Comparison of ENCODE assay signal across 8 mouse cellular contexts in genomic region chr10:124349300-124349699, GRCm38 (mm10).
DNase-seq lines count a peak whose midpoint lies in the region; ATAC-seq and TF ChIP-seq lines count a peak whose summit lies in the region.

No protein-coding gene starts in this region.

- H3K36me3 ChIP-seq in lung, embryonic 14.5 days (ENCODE audit: insufficient read depth), result no peaks in the 10 kb centered on the region
- no peaks in the 10 kb centered on the region for H3K36me3 ChIP-seq in limb, embryonic 13.5 days

- no peaks in the 10 kb centered on the region for H3K4me1 ChIP-seq in lung, embryonic 14.5 days (ENCODE audit: insufficient read depth)
- peaks cover 3% of the 10 kb centered on the region for H3K4me1 ChIP-seq in limb, embryonic 13.5 days

- H3K9ac ChIP-seq in lung, embryonic 14.5 days, result no peak overlapping the region
- no peak overlapping the region for H3K9ac ChIP-seq in limb, embryonic 13.5 days

- DNase-seq in cerebellum, postnatal 10 days, result peak; percentile 65 to 70
- peak; percentile 92 for DNase-seq in lung, embryonic 14.5 days
- no peak for DNase-seq in lung, postnatal 25 days (ENCODE audit: low spot score)
- DNase-seq in forelimb bud, embryonic 11.5 days (ENCODE audit: low read depth, low spot score), result peak; percentile 13
- no peak for DNase-seq in layer of hippocampus, adult 9-10 months (ENCODE audit: low spot score)

- no peak for TF ChIP-seq CTCF in lung, embryonic 14.5 days (IDR thresholded peaks at IDR 0.05; ENCODE audit: low read depth)

- no peak overlapping the region for H3K4me3 ChIP-seq in lung, embryonic 14.5 days (ENCODE audit: low read depth, low read length)
- H3K4me3 ChIP-seq in limb, embryonic 13.5 days, result no peak overlapping the region

- WGBS in lung, embryonic 14.5 days, result 40% methylated on average over 2 of the region's 2 CpGs
- 33% methylated on average over 2 of the region's 2 CpGs for WGBS in limb, embryonic 13.5 days

- H3K9me3 ChIP-seq in lung, embryonic 14.5 days (ENCODE audit: low read depth, low read length), result no peaks in the 10 kb centered on the region
- no peaks in the 10 kb centered on the region for H3K9me3 ChIP-seq in limb, embryonic 13.5 days

- no peaks in the 10 kb centered on the region for H3K27me3 ChIP-seq in lung, embryonic 14.5 days (ENCODE audit: insufficient read depth, low read length)
- no peaks in the 10 kb centered on the region for H3K27me3 ChIP-seq in limb, embryonic 13.5 days

- ATAC-seq in cerebellum, adult (ENCODE audit: insufficient number of reproducible peaks, low FRiP score, low TSS enrichment), result no peak
- peak; percentile 94 for ATAC-seq in lung, embryonic 14.5 days (ENCODE audit: insufficient read depth)
- ATAC-seq in limb, embryonic 13.5 days (ENCODE audit: low FRiP score, low read depth), result peak; percentile 59
- no peak for ATAC-seq in inflammation-experienced regulatory T-cells, adult 6 months

- no peak overlapping the region for H3K4me2 ChIP-seq in lung, embryonic 14.5 days
- no peak overlapping the region for H3K4me2 ChIP-seq in limb, embryonic 13.5 days (replicated peaks)

- no peak overlapping the region for H3K27ac ChIP-seq in lung, embryonic 14.5 days (ENCODE audit: low read depth)
- no peak overlapping the region for H3K27ac ChIP-seq in limb, embryonic 13.5 days

Comparison
In these comparisons a context has a peak if more than half of its experiments do, and no peak if none do; other contexts are left out.
1. DNase-seq: peak in cerebellum, postnatal 10 days (2 of 2), lung, embryonic 14.5 days (single experiment) and forelimb bud, embryonic 11.5 days (single experiment); none in lung, postnatal 25 days (single experiment) and layer of hippocampus, adult 9-10 months (single experiment).
2. ATAC-seq: peak in lung, embryonic 14.5 days (single experiment) and limb, embryonic 13.5 days (single experiment); none in cerebellum, adult (single experiment) and inflammation-experienced regulatory T-cells, adult 6 months (single experiment).